Mouse (Mus musculus) olfactory bulb, adult 2 months (tissue): ENCODE measurements around the gene Gpx3.

Source experiments
- CTCF ChIP-seq: fragments of 200-500 bp; IDR thresholded peaks from 2 replicates; pipeline ENCODE4 v1.5.1; 2012; ENCODE audit warnings: low read depth, mild to moderate bottlenecking, low read length, moderate library complexity; ENCODE audit not compliant: insufficient read depth
- POLR2A ChIP-seq: fragments of 200-500 bp; IDR thresholded peaks from 2 replicates; pipeline ENCODE4 v1.6.1; 2012; ENCODE audit warnings: mild to moderate bottlenecking, low read depth, low read length, moderate library complexity; ENCODE audit not compliant: insufficient read depth

DNA sequence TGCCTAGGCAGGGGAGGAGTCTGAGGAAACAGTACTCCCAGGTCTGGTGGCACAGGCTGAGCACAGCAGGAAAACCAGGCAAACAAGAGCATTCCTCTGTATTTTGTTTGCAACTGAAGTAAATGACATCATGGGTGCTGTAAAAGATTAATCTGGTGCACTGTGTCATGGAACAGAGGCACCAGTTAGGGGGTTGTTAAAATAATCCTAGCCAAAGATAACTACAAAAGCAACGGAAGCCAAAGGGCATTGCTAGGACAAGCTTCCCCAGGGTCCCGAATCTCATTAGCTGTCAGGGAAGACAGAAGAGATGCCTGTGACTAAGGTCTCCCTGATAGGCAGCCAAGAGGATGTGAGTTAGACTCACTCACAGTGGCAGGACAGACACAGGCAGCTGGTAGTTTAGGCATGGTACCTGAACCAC lies 21.2 kb upstream of the Gpx3 start:
- TF ChIP-seq CTCF (no peak), POLR2A (no peak)
